Mouse (Mus musculus) Patski (cell line): ENCODE results near the gene Spp1. TPM values are rescaled to one million over a fixed set of nuclear protein-coding genes. Genes with fewer than 3 reads are reported as not detected.
A peak's percentile ranks its signal among the peaks of the same experiment; 100 is the strongest.
"Not testable (repeated sequence)": the region's sequence is repeated elsewhere in the genome, so short reads cannot be mapped to it uniquely, and the experiment has no call there.

Source experiments
- ATAC-seq: fragments of 100-300 bp; one replicate; pipeline ENCODE4 v1.8.0; 2021
- CTCF ChIA-PET: fragments of 350-600 bp; sonication (Branson Sonifier 250); formaldehyde crosslinking; loops from one replicate; lab custom pipeline; 2022; ENCODE audit warnings: inconsistent platforms; lab: Charles Lee
- POLR2A ChIA-PET: fragments of 350-600 bp; sonication (Branson Sonifier 250); formaldehyde crosslinking; loops from one replicate; lab custom pipeline; 2022; ENCODE audit warnings: antibody characterized with exemption, inconsistent platforms; lab: Charles Lee
- DNase-seq: peaks from one replicate; pipeline ENCODE4 v3.0.0-alpha.2; 2011; ENCODE audit warnings: low read depth, low spot score
- H3K27me3 ChIP-seq: fragments of 371-371 bp; one replicate; pipeline ENCODE4 v1.5.1; 2021
- CTCF ChIP-seq: fragments of 100-300 bp; IDR thresholded peaks from one replicate; pipeline ENCODE4 v1.5.1; 2021
- in situ Hi-C: fragments of 300-500 bp; cut with MboI; formaldehyde crosslinking; loops from 3 replicates; pipeline ENCODE4 v1.11.1; 2018; ENCODE audit warnings: low pct_unique_long_range_greater_than_20kb, mixed read lengths
- polyA plus RNA-seq: library from polyadenylated mRNA; unstranded; gene quantifications from one replicate; pipeline ENCODE4 v1.2.3, GENCODE M21; 2021

The Spp1 gene
- polyA plus RNA-seq, 1 experiment from 2014 or later, result 39,380 TPM

DNA sequence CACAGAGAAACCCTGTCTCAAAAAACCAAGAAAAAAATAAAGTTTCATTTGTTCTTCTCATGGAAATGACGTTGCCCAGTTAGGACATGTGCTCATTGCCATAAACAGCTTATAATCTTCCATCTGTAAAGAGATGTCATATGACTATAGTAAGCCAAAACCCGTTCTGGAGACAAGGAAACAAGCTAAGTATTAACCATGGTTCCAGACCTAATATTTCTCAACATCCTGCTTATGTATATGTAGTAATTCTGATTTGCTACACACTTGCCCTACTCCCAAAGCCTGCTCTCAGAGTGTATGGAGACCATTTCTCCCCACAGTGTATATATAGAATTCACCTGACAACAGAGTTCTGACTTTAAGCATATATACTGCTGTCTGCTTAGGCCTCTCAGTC is 12.9 kb upstream of the Spp1 start:
- in situ Hi-C loops, result loop anchor here (25.0 kb wide), 2 partner anchors 685 to 1035 kb away; no protein-coding TSS in a partner anchor
- ChIA-PET POLR2A (interaction anchor here (0.7 kb wide), 1 partner anchor 14 kb away, joined by 3 read pairs; no protein-coding TSS in a partner anchor), CTCF (interaction anchor here (0.9 to 1.2 kb wide), 3 partner anchors 16 to 23 kb away, joined by 3 read pairs; no protein-coding TSS in a partner anchor)
- ATAC-seq, result no peak
- DNase-seq, result no peak
- H3K27me3 ChIP-seq, result no peaks in the 10 kb centered on the region
- TF ChIP-seq CTCF, result no peak

DNA sequence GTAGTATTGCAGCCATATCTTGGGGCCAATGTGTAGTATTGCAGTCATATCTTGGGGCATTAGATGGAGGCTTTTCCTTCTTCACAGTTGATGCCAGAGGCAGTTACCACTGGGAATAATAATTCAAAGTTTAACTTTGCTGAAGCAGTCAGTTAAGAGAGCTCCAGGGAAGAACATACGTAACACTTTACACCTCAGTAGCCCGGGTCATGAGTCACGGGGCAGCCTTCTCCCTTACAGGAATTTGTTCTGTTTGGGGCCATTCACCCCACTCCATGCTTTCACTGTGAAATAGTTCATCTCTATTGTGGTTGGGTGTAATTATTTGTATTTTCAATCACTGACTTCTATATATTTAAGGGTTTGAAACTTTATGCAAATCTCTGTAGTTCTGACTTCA is 11.1 kb upstream of the Spp1 start:
- in situ Hi-C loops, result loop anchor here (25.0 kb wide), 2 partner anchors 687 to 1037 kb away; no protein-coding TSS in a partner anchor
- ATAC-seq, result peak; percentile 97

DNA sequence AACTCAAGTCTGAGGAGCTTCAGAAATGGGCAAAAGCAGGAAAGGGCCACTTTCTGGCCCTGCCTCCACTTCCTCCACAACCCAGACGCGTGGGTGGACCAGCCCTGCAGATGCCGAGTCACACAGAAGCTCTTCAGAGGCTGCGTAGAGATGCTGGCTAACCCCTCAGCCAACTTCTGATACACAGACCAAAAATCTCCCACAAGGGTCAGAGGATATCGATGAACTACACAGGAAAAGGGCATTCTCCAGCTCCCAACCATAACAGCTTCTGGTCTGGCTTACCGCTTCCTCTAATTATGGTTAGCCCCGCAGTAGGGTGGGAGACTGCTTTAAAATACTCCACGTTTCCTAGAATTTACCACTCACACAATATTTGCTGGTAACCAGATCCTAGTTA is 9.0 kb upstream of the Spp1 start:
- ChIA-PET CTCF (interaction anchor here (1.3 to 3.4 kb wide), 5 partner anchors 8 to 80 kb away, joined by 4 to 21 read pairs (median 9); partner anchors contain the start of gene Spp1), POLR2A (interaction anchor here (0.9 to 5.2 kb wide), 3 partner anchors 10 to 26 kb away, joined by 3 to 33 read pairs (median 3); partner anchors contain the start of gene Spp1)
- in situ Hi-C loops, result no loop called here
- no peak for ATAC-seq
- no peak for TF ChIP-seq CTCF
- H3K27me3 ChIP-seq, result no peaks in the 10 kb centered on the region
- no peak for DNase-seq

More for the DNA sequence above, 11.1 kb upstream of the Spp1 start:
- no peak for TF ChIP-seq CTCF
- ChIA-PET POLR2A (interaction anchor here (0.9 to 5.2 kb wide), 4 partner anchors 12 to 29 kb away, joined by 3 to 33 read pairs (median 3); partner anchors contain the start of gene Spp1), CTCF (interaction anchor here (0.7 to 3.4 kb wide), 9 partner anchors 9 to 81 kb away, joined by 3 to 21 read pairs (median 5); no protein-coding TSS in a partner anchor)
- DNase-seq, result no peak
- no peaks in the 10 kb centered on the region for H3K27me3 ChIP-seq

DNA sequence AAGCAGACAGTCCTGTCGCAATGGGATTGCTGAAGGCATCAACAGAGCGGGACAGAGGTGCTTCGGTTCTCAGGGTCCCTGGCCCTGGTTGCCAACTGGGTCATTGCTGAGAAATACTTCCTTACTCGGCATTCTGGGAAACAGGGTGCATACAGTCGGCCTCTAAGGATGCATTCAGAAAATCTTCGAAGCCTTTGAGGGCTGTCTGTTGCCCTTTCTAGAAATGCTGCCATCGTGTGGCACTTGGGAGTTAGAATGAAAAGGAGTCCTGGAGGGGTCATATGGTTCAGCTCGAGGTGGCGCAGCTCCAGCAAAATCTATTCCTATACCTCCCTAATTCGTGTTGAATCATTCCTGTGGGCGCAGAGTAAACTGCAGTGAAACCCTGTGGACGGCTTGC is 2.0 kb upstream of the Spp1 start:
- peak; percentile 77 for TF ChIP-seq CTCF
- in situ Hi-C loops, result no loop called here
- POLR2A ChIA-PET, result interaction anchor here (1.6 to 6.0 kb wide), 2 partner anchors 13 to 37 kb away, joined by 4 to 27 read pairs; no protein-coding TSS in a partner anchor
- DNase-seq (no peak), ATAC-seq (peak; percentile 64)
- H3K27me3 ChIP-seq, result no peaks in the 10 kb centered on the region
- CTCF ChIA-PET, result interaction anchor here (1.1 to 6.6 kb wide), 6 partner anchors 9 to 90 kb away, joined by 3 to 115 read pairs (median 4); no protein-coding TSS in a partner anchor

DNA sequence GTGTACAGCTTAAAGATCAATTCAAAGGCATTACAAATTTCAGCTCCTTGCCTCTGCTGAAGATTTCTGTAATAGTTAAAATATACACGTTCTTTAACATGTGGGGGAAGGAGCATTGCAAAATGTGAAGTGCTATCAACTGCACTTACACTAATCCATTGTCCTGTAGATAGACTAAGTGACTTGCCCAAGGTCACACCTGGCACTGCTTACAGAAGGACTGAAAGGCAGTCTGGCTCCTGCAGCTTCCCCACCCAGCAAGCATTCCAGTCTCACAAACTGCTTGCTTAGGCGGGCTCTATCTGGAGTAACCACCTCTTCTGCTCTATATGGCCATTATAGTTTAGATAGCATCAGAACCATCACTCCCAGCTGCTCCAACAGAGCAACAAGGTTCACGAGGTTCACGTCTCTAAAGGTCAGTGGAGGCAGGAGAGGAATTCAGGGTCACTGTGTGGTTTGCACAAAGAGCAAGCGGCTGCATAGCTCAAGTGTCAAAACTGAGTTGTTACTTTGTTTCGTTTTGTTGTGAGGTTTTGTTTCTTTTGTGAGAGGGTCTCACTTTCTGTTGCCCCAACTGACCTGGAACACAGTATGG is 851 bp upstream of the Spp1 start:
- no peaks in the 10 kb centered on the region for H3K27me3 ChIP-seq
- no peak for DNase-seq
- ATAC-seq, result no peak
- ChIA-PET CTCF (interaction anchor here (0.7 to 6.6 kb wide), 15 partner anchors 9 to 99 kb away, joined by 3 to 115 read pairs (median 6); no protein-coding TSS in a partner anchor), POLR2A (interaction anchor here (0.9 to 6.0 kb wide), 8 partner anchors 9 to 89 kb away, joined by 3 to 56 read pairs (median 16); no protein-coding TSS in a partner anchor)
- in situ Hi-C loops, result no loop called here
- TF ChIP-seq CTCF, result no peak

DNA sequence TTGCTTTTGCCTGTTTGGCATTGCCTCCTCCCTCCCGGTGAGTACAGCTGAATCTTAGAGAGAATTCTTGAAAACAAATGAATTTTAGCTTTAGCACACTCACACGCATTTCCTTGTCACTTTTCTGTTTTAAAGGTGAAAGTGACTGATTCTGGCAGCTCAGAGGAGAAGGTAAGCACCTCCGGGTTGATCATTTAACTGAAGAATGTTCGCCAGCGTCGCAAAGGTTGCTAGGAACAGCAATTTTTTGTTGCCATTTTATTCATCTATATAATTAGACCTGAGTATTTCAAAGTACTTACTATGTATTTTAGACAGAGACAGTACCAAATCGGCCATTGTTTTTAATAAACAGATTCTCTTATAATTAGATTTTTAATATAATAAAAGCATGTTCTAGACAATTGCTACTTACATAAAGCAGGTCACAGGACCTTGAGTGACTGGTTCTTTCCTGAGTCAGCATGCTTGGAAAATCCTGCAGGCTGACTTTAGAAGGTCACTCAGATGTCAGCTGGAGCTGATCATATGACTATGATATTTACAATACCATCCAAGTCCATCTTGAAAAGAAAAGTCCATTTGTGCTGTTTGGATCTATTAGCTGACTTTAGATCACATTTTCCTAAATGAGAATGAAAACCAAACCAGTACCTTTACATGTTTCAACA is 1.6 kb downstream of the Spp1 start:
- CTCF ChIA-PET, result interaction anchor here (1.0 to 6.6 kb wide), 8 partner anchors 10 to 93 kb away, joined by 3 to 115 read pairs (median 4); no protein-coding TSS in a partner anchor
- TF ChIP-seq CTCF, result no peak
- in situ Hi-C loops, result loop anchor here (5.0 kb wide), 1 partner anchor 34 kb away; no protein-coding TSS in a partner anchor

DNA sequence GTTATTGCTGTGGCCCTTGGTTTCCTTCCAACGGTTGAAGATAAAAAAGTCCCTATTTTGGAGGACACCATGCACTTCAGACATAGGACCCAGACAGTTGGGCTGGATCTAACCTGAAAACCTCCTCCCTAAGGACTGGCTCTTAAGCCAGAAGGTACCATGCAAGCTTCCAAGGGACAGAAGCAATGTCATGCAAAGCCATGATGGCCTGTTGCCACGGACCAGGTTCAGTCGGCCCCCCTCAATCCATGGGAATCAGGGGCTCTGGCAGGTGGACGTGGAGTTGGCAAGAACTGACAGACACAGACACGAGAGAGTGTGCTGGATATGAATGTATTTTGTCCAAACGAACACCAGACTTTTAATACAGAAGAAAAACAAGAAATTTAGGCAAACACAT is 7.5 kb downstream of the Spp1 start:
- ChIA-PET CTCF (interaction anchor here (0.7 to 6.4 kb wide), 7 partner anchors 8 to 102 kb away, joined by 3 to 65 read pairs (median 6); partner anchors contain the start of gene Spp1), POLR2A (interaction anchor here (0.6 to 5.5 kb wide), 6 partner anchors 8 to 98 kb away, joined by 3 to 40 read pairs (median 4); no protein-coding TSS in a partner anchor)
- DNase-seq, result no peak
- peak; percentile 16 for ATAC-seq
- H3K27me3 ChIP-seq, result no peaks in the 10 kb centered on the region
- TF ChIP-seq CTCF, result no peak
- in situ Hi-C loops, result loop anchor here (5.0 to 10.0 kb wide), 2 partner anchors 95 to 308 kb away; no protein-coding TSS in a partner anchor

More for the DNA sequence above, 1.6 kb downstream of the Spp1 start:
- DNase-seq (no peak), ATAC-seq (no peak)
- POLR2A ChIA-PET, result interaction anchor here (0.7 to 6.0 kb wide), 19 partner anchors 12 to 92 kb away, joined by 3 to 56 read pairs (median 4); partner anchors contain the start of gene Pkd2
- H3K27me3 ChIP-seq, result no peaks in the 10 kb centered on the region

DNA sequence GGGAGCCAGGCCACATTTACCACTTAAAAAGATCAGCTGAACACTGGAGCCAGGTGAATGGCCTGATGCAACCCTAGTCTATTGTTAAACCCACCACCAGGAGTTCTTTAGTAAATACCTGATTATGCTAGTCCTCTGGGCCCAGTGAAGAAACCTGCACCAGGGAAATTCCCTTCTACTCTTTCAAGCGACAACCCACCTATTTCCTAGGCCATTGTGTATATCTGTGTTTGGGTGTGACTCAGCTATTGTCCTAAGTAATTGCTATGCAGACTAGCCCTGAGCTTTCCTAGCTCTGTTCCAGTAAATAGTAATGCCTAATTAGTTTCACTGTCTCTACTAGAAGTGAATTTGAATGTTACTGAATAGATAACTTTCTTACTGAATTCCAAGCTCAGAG is 7.9 kb downstream of the Spp1 start:
- no peak for TF ChIP-seq CTCF
- no peaks in the 10 kb centered on the region for H3K27me3 ChIP-seq
- ATAC-seq, result peak; percentile 4
- ChIA-PET POLR2A (interaction anchor here (0.6 to 5.5 kb wide), 5 partner anchors 9 to 98 kb away, joined by 3 to 40 read pairs (median 3); no protein-coding TSS in a partner anchor), CTCF (interaction anchor here (0.7 to 6.4 kb wide), 7 partner anchors 9 to 103 kb away, joined by 3 to 65 read pairs (median 6); partner anchors contain the start of gene Spp1)
- no peak for DNase-seq
- in situ Hi-C loops, result loop anchor here (5.0 to 10.0 kb wide), 2 partner anchors 96 to 308 kb away; no protein-coding TSS in a partner anchor

DNA sequence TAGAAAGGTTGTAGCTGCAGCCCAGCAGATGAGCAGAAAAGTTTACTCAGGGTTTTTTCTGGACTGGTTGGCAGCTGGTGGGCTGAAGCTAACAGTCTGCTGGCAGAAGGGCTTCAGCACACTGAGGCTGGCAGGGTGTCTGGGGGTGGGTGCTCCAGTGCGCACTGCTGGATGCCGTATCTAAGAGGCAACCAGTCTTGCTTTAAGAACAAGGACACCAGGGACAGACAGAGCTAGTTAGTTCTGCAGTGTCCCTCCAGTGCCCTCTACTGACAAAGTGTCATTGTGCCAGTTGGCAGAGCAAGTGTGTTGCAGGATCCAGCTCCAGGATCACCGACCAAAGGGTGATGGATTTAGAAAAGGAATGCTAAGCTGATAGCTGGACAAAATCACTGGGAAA is 11.2 kb downstream of the Spp1 start:
- CTCF ChIA-PET, result interaction anchor here (0.7 to 7.0 kb wide), 19 partner anchors 8 to 112 kb away, joined by 3 to 190 read pairs (median 4); partner anchors contain the start of gene Pkd2

DNA sequence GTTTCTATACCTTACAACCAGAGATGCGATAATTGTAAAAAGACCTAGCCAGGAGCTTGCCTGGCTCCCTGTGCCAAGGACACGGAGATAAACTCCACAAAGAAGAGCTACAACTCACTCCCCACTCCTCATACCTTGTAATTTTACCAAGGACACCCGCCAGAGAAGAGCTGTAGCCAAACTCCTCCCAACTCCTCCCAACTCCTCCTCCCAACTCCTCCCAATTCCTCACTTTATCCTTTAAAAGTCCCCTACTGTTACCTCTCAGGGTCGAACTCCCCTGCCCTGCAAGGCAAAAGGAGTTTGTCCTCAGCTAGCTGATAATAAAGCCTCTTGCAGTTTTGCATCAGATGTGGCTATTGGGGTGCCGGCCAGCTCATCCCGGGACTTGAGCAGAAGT is 13.4 kb downstream of the Spp1 start:
- POLR2A ChIA-PET, DNase-seq, H3K27me3 ChIP-seq, ATAC-seq: not testable (repeated sequence)
- CTCF ChIA-PET, result interaction anchor here (1.4 to 7.0 kb wide), 5 partner anchors 11 to 113 kb away, joined by 3 to 190 read pairs (median 8); partner anchors contain the start of gene Pkd2
- in situ Hi-C loops, result loop anchor here (10.0 kb wide), 1 partner anchor 314 kb away; no protein-coding TSS in a partner anchor

More for the DNA sequence above, 11.2 kb downstream of the Spp1 start:
- in situ Hi-C loops, result loop anchor here (10.0 kb wide), 1 partner anchor 311 kb away; no protein-coding TSS in a partner anchor
- DNase-seq (no peak), ATAC-seq (peak; percentile 60)
- POLR2A ChIA-PET, result interaction anchor here (0.6 to 1.2 kb wide), 4 partner anchors 12 to 234 kb away, joined by 4 to 7 read pairs (median 4); partner anchors contain the start of gene Pkd2
- H3K27me3 ChIP-seq, result no peaks in the 10 kb centered on the region
- peak; percentile 98 for TF ChIP-seq CTCF
